Mouse (Mus musculus) lung, embryonic 14.5 days (tissue): Measurements from ENCODE around the gene Emc7. TPM values are rescaled to one million over a fixed set of nuclear protein-coding genes. Genes with fewer than 3 reads are reported as not detected.

ENCODE experiments used
- ATAC-seq: fragments of 200-750 bp; cut with Nextera tagmentation; 2 replicates; pipeline ENCODE4 v1.8.0; 2017; ENCODE audit warnings: mild to moderate bottlenecking, moderate TSS enrichment, moderate library complexity; ENCODE audit not compliant: insufficient read depth
- DNase-seq: peaks from one replicate; pipeline ENCODE4 v3.0.0-alpha.2; 2015
- H3K27ac ChIP-seq: fragments of 300-500 bp; sonication (generic); 2 replicates; pipeline ENCODE4 v1.5.1; 2014; ENCODE audit warnings: low read depth, mild to moderate bottlenecking, moderate library complexity
- H3K27me3 ChIP-seq: fragments of 300-500 bp; sonication (generic); 2 replicates; pipeline ENCODE4 v1.6.1; 2014; ENCODE audit warnings: low read length, control low read depth; ENCODE audit not compliant: insufficient read depth
- H3K36me3 ChIP-seq: fragments of 300-500 bp; sonication (generic); 2 replicates; pipeline ENCODE4 v1.6.1; 2014; ENCODE audit warnings: control low read depth; ENCODE audit not compliant: insufficient read depth
- H3K4me1 ChIP-seq: fragments of 300-500 bp; sonication (generic); 2 replicates; pipeline ENCODE4 v1.6.1; 2014; ENCODE audit warnings: antibody characterized with exemption, control low read depth; ENCODE audit not compliant: insufficient read depth
- H3K4me2 ChIP-seq: fragments of 300-500 bp; sonication (generic); 2 replicates; pipeline ENCODE4 v1.6.1; 2014; ENCODE audit warnings: mild to moderate bottlenecking
- H3K4me3 ChIP-seq: fragments of 300-500 bp; sonication (generic); 2 replicates; pipeline ENCODE4 v1.5.1; 2014; ENCODE audit warnings: low read depth, low read length
- H3K9ac ChIP-seq: fragments of 300-500 bp; sonication (generic); 2 replicates; pipeline ENCODE4 v1.6.1; 2014
- H3K9me3 ChIP-seq: fragments of 300-500 bp; sonication (generic); 2 replicates; pipeline ENCODE4 v1.6.1; 2016; ENCODE audit warnings: low read depth, low read length, control low read depth
- CTCF ChIP-seq: IDR thresholded peaks from 2 replicates; pipeline ENCODE4 v1.5.1; 2016; ENCODE audit warnings: antibody characterized with exemption, low read depth
- WGBS: fragments of 180-500 bp; shearing (Covaris S2); extraction: QIAGEN DNeasy Blood & Tissue Kit; methylation state at CpG from one replicate; pipeline ENCODE4 v1.1.7; 2014; 5-methylcytosine and 5-hydroxymethylcytosine counted together
- polyA plus RNA-seq: library from polyadenylated mRNA; unstranded; fragments of >200 nt; fragmentation: Nextera tagmentation; extraction: Ambion mirVana; gene quantifications from 2 replicates; pipeline ENCODE4 v1.2.1, GENCODE M21; 2014

Emc7 gene
- polyA plus RNA-seq, 1 experiment from 2014 or later, result 15.8 TPM

GRCm38 (mm10) chr2:112507444-112507843 is 52.6 kb downstream of the Emc7 start:
- H3K4me1 ChIP-seq, result no peaks in the 10 kb centered on the region
- DNase-seq (no peak), ATAC-seq (no peak)
- no peaks in the 10 kb centered on the region for H3K9me3 ChIP-seq
- no peak overlapping the region for H3K4me2 ChIP-seq
- no peak for TF ChIP-seq CTCF
- 91% methylated on average over 1 of the region's 1 CpGs for WGBS
- no peak overlapping the region for H3K4me3 ChIP-seq
- H3K27me3 ChIP-seq, result no peaks in the 10 kb centered on the region
- no peak overlapping the region for H3K9ac ChIP-seq
- no peak overlapping the region for H3K27ac ChIP-seq
- H3K36me3 ChIP-seq, result no peaks in the 10 kb centered on the region

DNA sequence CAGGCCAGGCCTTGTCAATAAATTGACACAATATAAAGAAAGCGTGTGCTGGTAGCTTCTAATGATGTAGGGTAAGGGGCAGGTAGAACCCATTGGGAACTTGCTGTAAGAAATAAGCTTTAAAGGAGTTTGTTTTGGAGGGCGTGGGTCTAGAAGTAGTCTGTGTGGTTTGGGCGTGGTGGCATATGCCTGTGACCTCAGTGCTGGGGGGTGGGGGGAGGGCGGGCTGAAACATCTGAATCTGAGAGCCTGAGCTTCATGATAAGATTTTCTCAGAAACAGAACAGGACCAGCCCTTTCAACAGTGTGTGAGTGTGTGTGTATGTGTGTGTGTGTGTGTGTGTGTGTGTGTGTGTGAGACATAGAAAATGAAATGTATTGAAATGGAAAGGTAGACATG is 55.3 kb downstream of the Emc7 start:
- Histone ChIP-seq H3K4me2 (no peak overlapping the region), H3K4me1 (no peaks in the 10 kb centered on the region), H3K36me3 (no peaks in the 10 kb centered on the region), H3K9me3 (no peaks in the 10 kb centered on the region), H3K9ac (no peak overlapping the region), H3K4me3 (no peak overlapping the region), H3K27ac (no peak overlapping the region), H3K27me3 (no peaks in the 10 kb centered on the region)
- TF ChIP-seq CTCF, result no peak
- no peak for ATAC-seq
- DNase-seq, result no peak
- WGBS, result 79% methylated on average over 4 of the region's 4 CpGs

GRCm38 (mm10) chr2:112513036-112513435 is 58.2 kb downstream of the Emc7 start:
- no peak overlapping the region for H3K27ac ChIP-seq
- no peaks in the 10 kb centered on the region for H3K4me1 ChIP-seq
- H3K9ac ChIP-seq, result no peak overlapping the region
- no peak overlapping the region for H3K4me2 ChIP-seq
- no peaks in the 10 kb centered on the region for H3K36me3 ChIP-seq
- TF ChIP-seq CTCF, result no peak
- 91% methylated on average over 1 of the region's 1 CpGs for WGBS
- H3K4me3 ChIP-seq, result no peak overlapping the region
- H3K27me3 ChIP-seq, result no peaks in the 10 kb centered on the region
- DNase-seq (no peak), ATAC-seq (peak; percentile 47; the same call in 1 of the 2 replicates)
- H3K9me3 ChIP-seq, result no peaks in the 10 kb centered on the region

DNA sequence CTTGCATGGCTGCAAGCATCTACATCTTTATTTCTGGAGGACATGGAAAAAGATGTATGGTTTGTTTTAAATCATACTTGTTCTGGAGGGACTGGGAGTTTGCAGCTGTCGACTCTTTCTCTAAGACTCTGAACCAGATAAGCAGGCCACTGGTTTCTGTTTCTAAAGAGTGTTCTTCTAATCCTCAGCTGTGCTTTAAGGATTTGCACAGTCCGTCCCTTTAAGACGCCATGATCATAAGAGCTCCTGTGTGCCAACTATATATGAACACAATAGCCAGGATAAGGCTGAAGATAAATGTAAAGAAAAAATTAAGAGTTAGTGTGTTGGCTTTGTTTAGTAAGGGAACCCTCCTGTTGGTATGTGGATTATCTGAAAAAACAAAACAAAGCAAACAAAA is 61.9 kb downstream of the Emc7 start:
- no peak overlapping the region for H3K4me3 ChIP-seq
- no peaks in the 10 kb centered on the region for H3K36me3 ChIP-seq
- H3K4me2 ChIP-seq, result no peak overlapping the region
- no peaks in the 10 kb centered on the region for H3K9me3 ChIP-seq
- ATAC-seq (no peak), DNase-seq (no peak)
- no peaks in the 10 kb centered on the region for H3K4me1 ChIP-seq
- TF ChIP-seq CTCF, result no peak
- no peaks in the 10 kb centered on the region for H3K27me3 ChIP-seq
- H3K27ac ChIP-seq, result no peak overlapping the region
- H3K9ac ChIP-seq, result no peak overlapping the region
- WGBS, result 79% methylated on average over 3 of the region's 3 CpGs

GRCm38 (mm10) chr2:112517218-112517617 is 62.4 kb downstream of the Emc7 start:
- H3K9me3 ChIP-seq, result no peaks in the 10 kb centered on the region
- no peak for TF ChIP-seq CTCF
- WGBS, result 74% methylated on average over 3 of the region's 3 CpGs

GRCm38 (mm10) chr2:112518541-112518940 is 63.7 kb downstream of the Emc7 start:
- H3K36me3 ChIP-seq, result no peaks in the 10 kb centered on the region
- H3K27me3 ChIP-seq, result no peaks in the 10 kb centered on the region
- no peaks in the 10 kb centered on the region for H3K9me3 ChIP-seq
- H3K4me3 ChIP-seq, result no peak overlapping the region
- H3K9ac ChIP-seq, result no peak overlapping the region
- no peak for DNase-seq
- no peak for ATAC-seq
- no peak overlapping the region for H3K4me2 ChIP-seq
- no peaks in the 10 kb centered on the region for H3K4me1 ChIP-seq
- H3K27ac ChIP-seq, result no peak overlapping the region
- no peak for TF ChIP-seq CTCF

More at GRCm38 (mm10) chr2:112517218-112517617, 62.4 kb downstream of the Emc7 start:
- Histone ChIP-seq H3K4me1 (no peaks in the 10 kb centered on the region), H3K4me2 (no peak overlapping the region), H3K4me3 (no peak overlapping the region), H3K27ac (no peak overlapping the region), H3K27me3 (no peaks in the 10 kb centered on the region), H3K9ac (no peak overlapping the region), H3K36me3 (no peaks in the 10 kb centered on the region)
- no peak for ATAC-seq
- DNase-seq, result no peak

- ATAC-seq (no peak), DNase-seq (no peak)
- H3K27me3 ChIP-seq, result no peaks in the 10 kb centered on the region
- H3K4me3 ChIP-seq, result no peak overlapping the region
- H3K4me1 ChIP-seq, result no peaks in the 10 kb centered on the region
- no peak for TF ChIP-seq CTCF
- 78% methylated on average over 4 of the region's 4 CpGs for WGBS
- no peak overlapping the region for H3K27ac ChIP-seq
- no peak overlapping the region for H3K9ac ChIP-seq
- H3K9me3 ChIP-seq, result no peaks in the 10 kb centered on the region
- H3K4me2 ChIP-seq, result no peak overlapping the region
- no peaks in the 10 kb centered on the region for H3K36me3 ChIP-seq
Observed at GRCm38 (mm10) chr2:112520526-112521482, 66.0 kb downstream of the Emc7 start.

Other genes starting within 250 kb of the Emc7 start
- 19.3 TPM in 2 replicates for gene Lpcat4, start 215.5 kb upstream of the Emc7 start, polyA plus RNA-seq
- gene Nutm1, start 195.7 kb upstream of the Emc7 start, polyA plus RNA-seq, result 0.11 TPM in 2 replicates
- gene Nop10, start 193.1 kb upstream of the Emc7 start, polyA plus RNA-seq, result 187 and 196 TPM in 2 replicates
- 11.6 and 11.9 TPM in 2 replicates for gene Slc12a6, start 189.2 kb upstream of the Emc7 start, polyA plus RNA-seq
- gene Gm21985, start 188.7 kb upstream of the Emc7 start, polyA plus RNA-seq, result not detected in 2 replicates
- gene Emc4, start 87.0 kb upstream of the Emc7 start, polyA plus RNA-seq, result 91.3 and 93.3 TPM in 2 replicates
- 44.0 and 44.6 TPM in 2 replicates for gene Katnbl1, start 75.8 kb upstream of the Emc7 start, polyA plus RNA-seq
- not detected in 2 replicates for gene Chrm5, start 25.8 kb downstream of the Emc7 start, polyA plus RNA-seq
- 7.2 and 7.8 TPM in 2 replicates for gene Aven, start 38.0 kb downstream of the Emc7 start, polyA plus RNA-seq